Mouse (Mus musculus) megakaryocyte, embryonic 14.5 days (primary cell): ENCODE results near the gene Socs7.

Source experiments
- FLI1 ChIP-seq: IDR thresholded peaks from 2 replicates; pipeline ENCODE4 v1.6.1; 2012; ENCODE audit warnings: low read length, inconsistent platforms, mixed read lengths
- GATA1 ChIP-seq: IDR thresholded peaks from 3 replicates; pipeline ENCODE4 v1.6.1; 2012; ENCODE audit warnings: mixed read lengths, low read length, inconsistent platforms, borderline replicate concordance

DNA sequence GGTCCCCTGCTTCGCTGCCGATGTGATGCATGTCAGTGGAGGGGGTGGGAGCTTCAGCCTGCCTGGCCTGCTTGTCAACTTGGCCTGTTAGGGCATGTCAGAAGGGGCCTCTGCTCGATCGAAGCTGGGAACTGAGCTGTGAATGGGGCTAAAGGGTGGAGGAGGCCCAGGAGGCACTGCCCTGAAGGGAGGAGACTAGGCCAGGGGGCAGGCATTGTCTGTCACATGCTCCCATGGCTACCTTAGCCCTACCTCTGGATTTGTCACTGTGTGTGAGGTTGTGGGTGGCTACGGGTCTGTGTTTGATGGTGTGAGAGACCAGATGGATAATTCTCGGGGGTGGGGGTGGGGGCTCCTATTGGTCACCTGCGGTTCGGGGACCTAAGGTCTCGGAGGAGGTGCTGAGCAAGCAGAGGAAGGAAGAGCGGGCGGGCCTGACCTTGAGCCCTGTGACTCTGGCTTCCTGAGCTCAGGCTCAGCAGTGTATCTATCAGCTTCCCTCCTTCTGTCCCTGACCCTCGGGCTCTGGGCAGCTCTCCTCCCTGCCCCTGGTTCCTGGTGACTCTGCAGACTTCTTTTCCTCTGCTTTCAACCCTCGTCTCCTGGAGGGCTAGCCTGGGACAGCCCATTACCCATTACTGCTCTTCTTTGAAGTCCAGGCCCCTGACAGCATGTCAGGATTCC is 73.6 kb downstream of the Socs7 start:
- TF ChIP-seq GATA1 (no peak), FLI1 (no peak)
